Mouse (Mus musculus) megakaryocyte, embryonic 14.5 days (primary cell): Measurements from ENCODE around the gene Gmeb2.

ENCODE experiments used
- FLI1 ChIP-seq: IDR thresholded peaks from 2 replicates; pipeline ENCODE4 v1.6.1; 2012; ENCODE audit warnings: low read length, inconsistent platforms, mixed read lengths
- GATA1 ChIP-seq: IDR thresholded peaks from 3 replicates; pipeline ENCODE4 v1.6.1; 2012; ENCODE audit warnings: mixed read lengths, low read length, inconsistent platforms, borderline replicate concordance

GRCm38 (mm10) chr2:181314080-181314810, 26.4 kb upstream of the Gmeb2 start, which contains the start of gene Stmn3:
- no peak for TF ChIP-seq GATA1
- no peak for TF ChIP-seq FLI1
